Mouse (Mus musculus): Measurements from ENCODE around the gene Mymx.

- no peak for TF ChIP-seq CTCF (conservative IDR thresholded peaks at IDR 0.05; ENCODE audit: insufficient read depth, insufficient read length, low read depth, low read length)
- no peak for TF ChIP-seq POLR2A (IDR thresholded peaks at IDR 0.05; ENCODE audit: low read depth, low read length)
Observed at GRCm38 (mm10) chr17:45557246-45557824, 44.6 kb downstream of the Mymx start.
